Mouse (Mus musculus) CH12.LX (cell line): ENCODE measurements around the gene Intu. TPM values are rescaled to one million over a fixed set of nuclear protein-coding genes. Genes with fewer than 3 reads are reported as not detected.
A peak's percentile ranks its signal among the peaks of the same experiment; 100 is the strongest.

Experiments
- DNase-seq: peaks from one replicate; pipeline ENCODE4 v3.0.0-alpha.2; 2013; ENCODE audit errors: extremely low read depth
- H3K27ac ChIP-seq: 2 replicates; pipeline ENCODE4 v1.5.1; 2012; ENCODE audit warnings: low read depth, mild to moderate bottlenecking, control low read depth, moderate library complexity; ENCODE audit not compliant: insufficient read depth
- H3K27me3 ChIP-seq: replicated peaks from 2 replicates; pipeline ENCODE3; 2012; ENCODE audit warnings: inconsistent platforms
- H3K36me3 ChIP-seq, 2 experiments: replicated peaks in 1 of 2; 2 replicates each; pipeline versions ENCODE3 to v1.6.1; 2012; ENCODE audit warnings: inconsistent platforms in 1 of 2, low read length in 1 of 2, mild to moderate bottlenecking in 1 of 2, mixed read lengths in 1 of 2, moderate library complexity in 1 of 2; ENCODE audit not compliant: control insufficient read depth in 1 of 2, insufficient read depth in 1 of 2
- H3K4me1 ChIP-seq, 2 experiments: 2 replicates each; pipeline ENCODE4 v1.6.1; 2012; ENCODE audit warnings: inconsistent platforms in 1 of 2, moderate library complexity in 1 of 2; ENCODE audit not compliant: insufficient read depth in 2 of 2, control insufficient read depth in 1 of 2
- H3K4me2 ChIP-seq: 2 replicates; pipeline ENCODE4 v1.6.1; 2012; ENCODE audit warnings: low read depth, mild to moderate bottlenecking, control low read depth; ENCODE audit not compliant: poor library complexity, insufficient read depth, severe bottlenecking
- H3K4me3 ChIP-seq, 3 experiments: fragments of 150-350 bp in 1 of 3; sonication (generic) in 1 of 3; replicated peaks in 1 of 3; 2 replicates each; pipeline versions ENCODE3 to v1.5.1; 2011 to 2012; ENCODE audit warnings: low read depth in 2 of 3, low read length in 2 of 3, mild to moderate bottlenecking in 2 of 3, moderate library complexity in 2 of 3, control low read depth in 1 of 3, improper control_type of control experiment in 1 of 3, inconsistent platforms in 1 of 3, mixed read lengths in 1 of 3; ENCODE audit not compliant: poor library complexity in 1 of 3
- H3K79me2 ChIP-seq: replicated peaks from 2 replicates; pipeline ENCODE4 v1.6.1; 2012; ENCODE audit warnings: mild to moderate bottlenecking, moderate library complexity; ENCODE audit not compliant: control insufficient read depth, poor library complexity, insufficient read depth, severe bottlenecking; ENCODE audit errors: extremely low read depth
- H3K9ac ChIP-seq: 2 replicates; pipeline ENCODE4 v1.6.1; 2012; ENCODE audit warnings: low read depth, mild to moderate bottlenecking, control low read depth, moderate library complexity; ENCODE audit not compliant: insufficient read depth
- H3K9me3 ChIP-seq: replicated peaks from 2 replicates; pipeline ENCODE3; 2012; ENCODE audit warnings: low read length, inconsistent platforms, mixed read lengths
- BHLHE40 ChIP-seq: IDR thresholded peaks from 2 replicates; pipeline ENCODE4 v1.6.1; 2011; ENCODE audit warnings: mild to moderate bottlenecking, low read depth, low read length, improper control_type of control experiment
- CHD1 ChIP-seq: IDR thresholded peaks from 2 replicates; pipeline ENCODE4 v1.6.1; 2012; ENCODE audit warnings: low read depth, low read length, improper control_type of control experiment, inconsistent platforms
- CTCF ChIP-seq, 2 experiments: IDR thresholded peaks in 1 of 2; conservative IDR thresholded peaks in 1 of 2; 2 replicates each; pipeline ENCODE4 v1.5.1; 2011 to 2012; ENCODE audit warnings: low read depth in 2 of 2, low read length in 2 of 2, improper control_type of control experiment in 1 of 2, inconsistent platforms in 1 of 2, mild to moderate bottlenecking in 1 of 2, moderate library complexity in 1 of 2
- E2F4 ChIP-seq: IDR thresholded peaks from 2 replicates; pipeline ENCODE4 v1.6.1; 2011; ENCODE audit warnings: low read depth, low read length, improper control_type of control experiment; ENCODE audit not compliant: insufficient replicate concordance
- ELF1 ChIP-seq: IDR thresholded peaks from 2 replicates; pipeline ENCODE4 v1.6.1; 2014; ENCODE audit warnings: low read depth, mild to moderate bottlenecking, inconsistent platforms, low read length, improper control_type of control experiment
- EP300 ChIP-seq: IDR thresholded peaks from 2 replicates; pipeline ENCODE4 v1.6.1; 2011; ENCODE audit warnings: low read length, improper control_type of control experiment
- ETS1 ChIP-seq: conservative IDR thresholded peaks from 2 replicates; pipeline ENCODE4 v1.6.1; 2012; ENCODE audit warnings: low read depth, mild to moderate bottlenecking, inconsistent platforms, low read length, improper control_type of control experiment, moderate library complexity
- GABPA ChIP-seq: IDR thresholded peaks from 2 replicates; pipeline ENCODE4 v1.6.1; 2012; ENCODE audit warnings: low read depth, low read length, improper control_type of control experiment, inconsistent platforms; ENCODE audit not compliant: insufficient replicate concordance
- HCFC1 ChIP-seq: IDR thresholded peaks from 2 replicates; pipeline ENCODE4 v1.6.1; 2012; ENCODE audit warnings: low read depth, mild to moderate bottlenecking, inconsistent platforms, low read length, improper control_type of control experiment
- IRF4 ChIP-seq: IDR thresholded peaks from 2 replicates; pipeline ENCODE4 v1.6.1; 2014; ENCODE audit warnings: low read depth, mild to moderate bottlenecking, inconsistent platforms, low read length, improper control_type of control experiment
- JUND ChIP-seq: conservative IDR thresholded peaks from 2 replicates; pipeline ENCODE4 v1.6.1; 2011; ENCODE audit warnings: low read depth, low read length, improper control_type of control experiment
- MAFK ChIP-seq: IDR thresholded peaks from 2 replicates; pipeline ENCODE4 v1.6.1; 2011; ENCODE audit warnings: low read length, improper control_type of control experiment; ENCODE audit not compliant: insufficient replicate concordance
- MAX ChIP-seq: IDR thresholded peaks from 2 replicates; pipeline ENCODE4 v1.6.1; 2011; ENCODE audit warnings: low read length, improper control_type of control experiment
- MXI1 ChIP-seq: IDR thresholded peaks from 2 replicates; pipeline ENCODE4 v1.6.1; 2011; ENCODE audit warnings: mild to moderate bottlenecking, low read depth, low read length, improper control_type of control experiment
- MYC ChIP-seq: IDR thresholded peaks from 2 replicates; pipeline ENCODE4 v1.6.1; 2011; ENCODE audit warnings: low read depth, mild to moderate bottlenecking, improper control_type of control experiment, low read length
- NRF1 ChIP-seq: IDR thresholded peaks from 2 replicates; pipeline ENCODE4 v1.6.1; 2014; ENCODE audit warnings: low read depth, mild to moderate bottlenecking, inconsistent platforms, low read length, improper control_type of control experiment, moderate library complexity
- PAX5 ChIP-seq: IDR thresholded peaks from 2 replicates; pipeline ENCODE4 v1.6.1; 2012; ENCODE audit warnings: low read length, inconsistent platforms, mixed read lengths
- POLR2A ChIP-seq: IDR thresholded peaks from 2 replicates; pipeline ENCODE4 v1.6.1; 2011; ENCODE audit warnings: low read depth, mild to moderate bottlenecking, improper control_type of control experiment, low read length
- RAD21 ChIP-seq: IDR thresholded peaks from 2 replicates; pipeline ENCODE4 v1.6.1; 2011; ENCODE audit warnings: low read depth, mild to moderate bottlenecking, low read length, improper control_type of control experiment, moderate library complexity
- RCOR1 ChIP-seq: conservative IDR thresholded peaks from 2 replicates; pipeline ENCODE4 v1.6.1; 2012; ENCODE audit warnings: low read depth, mild to moderate bottlenecking, inconsistent platforms, low read length, improper control_type of control experiment
- SIN3A ChIP-seq: IDR thresholded peaks from 2 replicates; pipeline ENCODE4 v1.6.1; 2012; ENCODE audit warnings: low read length, improper control_type of control experiment, inconsistent platforms
- SMC3 ChIP-seq: IDR thresholded peaks from 2 replicates; pipeline ENCODE4 v1.6.1; 2011; ENCODE audit warnings: low read depth, low read length, improper control_type of control experiment
- USF2 ChIP-seq: conservative IDR thresholded peaks from 2 replicates; pipeline ENCODE4 v1.6.1; 2011; ENCODE audit warnings: low read depth, low read length, improper control_type of control experiment
- ZC3H11A ChIP-seq: IDR thresholded peaks from 2 replicates; pipeline ENCODE4 v1.6.1; 2012; ENCODE audit warnings: low read depth, mild to moderate bottlenecking, inconsistent platforms, low read length, improper control_type of control experiment
- ZMIZ1 ChIP-seq: IDR thresholded peaks from 2 replicates; pipeline ENCODE4 v1.6.1; 2012; ENCODE audit warnings: low read depth, mild to moderate bottlenecking, inconsistent platforms, low read length, improper control_type of control experiment
- ZNF384 ChIP-seq: IDR thresholded peaks from 2 replicates; pipeline ENCODE4 v1.6.1; 2012; ENCODE audit warnings: low read depth, low read length, improper control_type of control experiment, inconsistent platforms
- dilution Hi-C: fragments of 300-500 bp; cut with MboI; formaldehyde crosslinking; loops from 2 replicates; pipeline ENCODE4 v1.14.3; 2020; ENCODE audit warnings: low sequenced_read_pairs; ENCODE audit not compliant: extremely low pct_unique_long_range_greater_than_20kb, extremely low pct_ligation_motif_present
- in situ Hi-C: fragments of 300-500 bp; cut with MboI; formaldehyde crosslinking; loops from 3 replicates; pipeline ENCODE4 v1.14.3; 2019; ENCODE audit warnings: low sequenced_read_pairs, low pct_ligation_motif_present, low pct_unique_long_range_greater_than_20kb, mixed read lengths
- polyA plus RNA-seq: library from polyadenylated mRNA; unstranded; fragments of >175 nt; gene quantifications from 2 replicates; pipeline ENCODE4 v1.2.1, GENCODE M21; 2012; ENCODE audit warnings: low read depth; ENCODE audit not compliant: insufficient read length
- total RNA-seq, 2 experiments: library from RNA; depleted of rRNA; stranded (reverse); fragments of 300-350 nt in 1 of 2; fragments of >200 nt in 1 of 2; gene quantifications; 2 replicates each; pipeline ENCODE4 v1.2.3; 2012 to 2014

Intu gene
- total and polyA plus RNA-seq, 3 experiments = not detected

DNA sequence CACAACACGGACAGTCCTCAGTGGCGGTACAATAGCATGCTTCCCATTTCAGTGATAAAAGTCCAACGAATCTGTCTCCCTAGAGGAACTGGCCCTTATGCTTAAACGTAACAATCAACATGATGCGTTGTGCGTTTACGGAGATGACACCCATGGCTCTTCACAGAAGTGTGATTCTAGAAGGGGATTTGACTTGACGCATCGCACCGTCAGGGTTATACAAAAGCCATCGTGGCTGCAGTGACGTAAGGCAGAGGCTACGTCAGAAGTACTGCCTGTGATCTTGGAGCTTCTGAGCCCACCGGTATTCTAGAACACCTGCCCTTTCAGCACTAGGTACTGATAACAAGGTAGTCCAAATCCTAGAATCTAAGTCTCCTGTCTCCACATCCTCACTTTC is 8.2 kb upstream of the Intu start:
- no peaks in the 10 kb centered on the region for H3K79me2 ChIP-seq
- no peaks in the 10 kb centered on the region for H3K9me3 ChIP-seq
- no peak overlapping the region for H3K27ac ChIP-seq
- in situ Hi-C loops (no loop called here), dilution Hi-C loops (no loop called here)
- no peaks in the 10 kb centered on the region for H3K36me3 ChIP-seq
- peak overlapping the region in 2 of 3 experiments; percentile 16 to 52 for H3K4me3 ChIP-seq
- H3K4me1 ChIP-seq = peaks cover 0 to 8% of the 10 kb centered on the region in 2 experiments; a peak in 2 of 4 replicates
- no peak for DNase-seq
- H3K4me2 ChIP-seq = peak overlapping the region; percentile 81
- no peak overlapping the region; the same call in 1 of the 2 replicates for H3K9ac ChIP-seq
- no peaks in the 10 kb centered on the region for H3K27me3 ChIP-seq
- TF ChIP-seq SIN3A = 0 out of 2 replicates have a peak, but pooled peaks have one; percentile 70
- no peak for TF ChIP-seq ETS1

DNA sequence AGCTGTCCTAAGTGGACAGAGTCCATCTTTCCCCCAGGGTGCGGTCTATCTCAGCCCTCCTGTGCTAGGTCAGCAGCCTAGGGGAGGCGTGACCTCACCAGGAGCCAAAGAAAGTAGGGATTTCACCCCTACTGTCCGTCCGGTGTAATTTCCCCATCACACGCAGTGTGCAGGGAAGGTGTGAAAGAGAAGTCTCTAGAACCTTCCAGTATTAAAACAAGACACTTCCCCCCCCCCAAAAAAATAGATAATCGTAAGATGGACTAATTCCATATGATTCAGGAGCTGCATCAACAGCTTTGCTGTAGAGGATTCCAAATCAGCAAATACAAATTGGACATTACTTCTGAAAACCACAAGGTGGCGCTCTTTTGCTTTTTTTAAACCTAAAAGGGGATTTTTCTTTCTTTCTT is 7.7 kb upstream of the Intu start:
- Histone ChIP-seq H3K4me1 (peaks cover 2 to 13% of the 10 kb centered on the region in 2 experiments), H3K36me3 (no peaks in the 10 kb centered on the region), H3K79me2 (no peaks in the 10 kb centered on the region), H3K27me3 (no peaks in the 10 kb centered on the region), H3K9me3 (no peaks in the 10 kb centered on the region), H3K4me3 (peak overlapping the region in 2 of 3 experiments; percentile 16 to 52), H3K9ac (no peak overlapping the region), H3K4me2 (peak overlapping the region; percentile 81)
- dilution Hi-C loops (no loop called here), in situ Hi-C loops (no loop called here)
- no peak for DNase-seq
- TF ChIP-seq SIN3A (0 out of 2 replicates have a peak, but pooled peaks have one; percentile 11), ZMIZ1 (no peak), NRF1 (no peak), JUND (0 out of 2 replicates have a peak, but pooled peaks have one; percentile 11), CTCF (conservative IDR thresholded peaks at IDR 0.05 in 1 of 2, IDR thresholded peaks at IDR 0.05 in 1 of 2; ENCODE audit: low read depth in 2 of 2, low read length in 2 of 2) (peak in 1 of 2 experiments; percentile 70; a peak in 3 of 4 replicates), ZC3H11A (no peak), RAD21 (peak; percentile 68), EP300 (no peak), SMC3 (peak; percentile 47), POLR2A (no peak), MYC (no peak), USF2 (no peak)
- TF ChIP-seq, all 38 proteins: peak for 5
- H3K27ac ChIP-seq = no peak overlapping the region

DNA sequence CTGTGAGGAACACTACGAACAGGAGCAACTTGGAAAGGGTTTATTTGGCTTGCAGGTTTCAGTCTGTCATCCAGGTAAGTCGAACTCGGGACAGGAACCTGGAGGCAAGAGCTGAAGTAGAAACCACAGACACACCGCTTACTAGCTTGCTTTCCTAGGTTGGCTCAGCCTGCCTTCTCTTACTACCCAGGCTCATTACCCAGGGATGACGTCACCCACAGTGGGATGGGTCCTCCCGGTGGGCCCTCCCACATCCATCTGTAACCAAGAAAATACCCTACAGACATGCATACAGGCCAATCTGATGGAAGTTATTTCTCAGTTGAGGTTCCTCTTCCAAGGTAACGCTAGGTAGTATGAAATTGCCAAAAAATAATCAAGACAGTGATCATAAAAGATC is 6.2 kb upstream of the Intu start:
- TF ChIP-seq ELF1 = no peak
- TF ChIP-seq MAFK = no peak
- no peak for TF ChIP-seq BHLHE40
- TF ChIP-seq IRF4 = no peak
- no peak for TF ChIP-seq ETS1
- no peak for TF ChIP-seq SMC3
- TF ChIP-seq MAX = no peak
- no peak for TF ChIP-seq MXI1
- TF ChIP-seq E2F4 = no peak
- TF ChIP-seq GABPA = no peak
- TF ChIP-seq ZNF384 = no peak
- TF ChIP-seq RAD21 = no peak
- TF ChIP-seq EP300 = no peak
- TF ChIP-seq PAX5 = no peak
- no peak for TF ChIP-seq RCOR1
- no peak for TF ChIP-seq SIN3A
- no peak for TF ChIP-seq CHD1
- TF ChIP-seq NRF1 = no peak
- TF ChIP-seq HCFC1 = no peak
- dilution Hi-C loops (no loop called here), in situ Hi-C loops (no loop called here)

More for the DNA sequence above, 6.2 kb upstream of the Intu start:
- peaks cover 4% of the 10 kb centered on the region for H3K9me3 ChIP-seq
- no peaks in the 10 kb centered on the region for H3K36me3 ChIP-seq
- peaks cover 8 to 26% of the 10 kb centered on the region in 2 experiments for H3K4me1 ChIP-seq
- no peak for DNase-seq
- H3K27ac ChIP-seq = no peak overlapping the region
- no peak overlapping the region for H3K4me3 ChIP-seq
- H3K79me2 ChIP-seq = no peaks in the 10 kb centered on the region
- H3K9ac ChIP-seq = no peak overlapping the region
- no peak overlapping the region for H3K4me2 ChIP-seq
- no peaks in the 10 kb centered on the region for H3K27me3 ChIP-seq
